Mouse (Mus musculus) CH12.LX (cell line): Measurements from ENCODE around the gene Mmp15. TPM values are rescaled to one million over a fixed set of nuclear protein-coding genes. Genes with fewer than 3 reads are reported as not detected.

Experiments
- DNase-seq: peaks from one replicate; pipeline ENCODE4 v3.0.0-alpha.2; 2013; ENCODE audit errors: extremely low read depth
- H3K27ac ChIP-seq: 2 replicates; pipeline ENCODE4 v1.5.1; 2012; ENCODE audit warnings: low read depth, mild to moderate bottlenecking, control low read depth, moderate library complexity; ENCODE audit not compliant: insufficient read depth
- H3K27me3 ChIP-seq: replicated peaks from 2 replicates; pipeline ENCODE3; 2012; ENCODE audit warnings: inconsistent platforms
- H3K36me3 ChIP-seq, 2 experiments: replicated peaks in 1 of 2; 2 replicates each; pipeline versions ENCODE3 to v1.6.1; 2012; ENCODE audit warnings: inconsistent platforms in 1 of 2, low read length in 1 of 2, mild to moderate bottlenecking in 1 of 2, mixed read lengths in 1 of 2, moderate library complexity in 1 of 2; ENCODE audit not compliant: control insufficient read depth in 1 of 2, insufficient read depth in 1 of 2
- H3K4me1 ChIP-seq, 2 experiments: 2 replicates each; pipeline ENCODE4 v1.6.1; 2012; ENCODE audit warnings: inconsistent platforms in 1 of 2, moderate library complexity in 1 of 2; ENCODE audit not compliant: insufficient read depth in 2 of 2, control insufficient read depth in 1 of 2
- H3K4me2 ChIP-seq: 2 replicates; pipeline ENCODE4 v1.6.1; 2012; ENCODE audit warnings: low read depth, mild to moderate bottlenecking, control low read depth; ENCODE audit not compliant: poor library complexity, insufficient read depth, severe bottlenecking
- H3K4me3 ChIP-seq, 3 experiments: fragments of 150-350 bp in 1 of 3; sonication (generic) in 1 of 3; replicated peaks in 1 of 3; 2 replicates each; pipeline versions ENCODE3 to v1.5.1; 2011 to 2012; ENCODE audit warnings: low read depth in 2 of 3, low read length in 2 of 3, mild to moderate bottlenecking in 2 of 3, moderate library complexity in 2 of 3, control low read depth in 1 of 3, improper control_type of control experiment in 1 of 3, inconsistent platforms in 1 of 3, mixed read lengths in 1 of 3; ENCODE audit not compliant: poor library complexity in 1 of 3
- H3K79me2 ChIP-seq: replicated peaks from 2 replicates; pipeline ENCODE4 v1.6.1; 2012; ENCODE audit warnings: mild to moderate bottlenecking, moderate library complexity; ENCODE audit not compliant: control insufficient read depth, poor library complexity, insufficient read depth, severe bottlenecking; ENCODE audit errors: extremely low read depth
- H3K9ac ChIP-seq: 2 replicates; pipeline ENCODE4 v1.6.1; 2012; ENCODE audit warnings: low read depth, mild to moderate bottlenecking, control low read depth, moderate library complexity; ENCODE audit not compliant: insufficient read depth
- H3K9me3 ChIP-seq: replicated peaks from 2 replicates; pipeline ENCODE3; 2012; ENCODE audit warnings: low read length, inconsistent platforms, mixed read lengths
- ETS1 ChIP-seq: conservative IDR thresholded peaks from 2 replicates; pipeline ENCODE4 v1.6.1; 2012; ENCODE audit warnings: low read depth, mild to moderate bottlenecking, inconsistent platforms, low read length, improper control_type of control experiment, moderate library complexity
- GABPA ChIP-seq: IDR thresholded peaks from 2 replicates; pipeline ENCODE4 v1.6.1; 2012; ENCODE audit warnings: low read depth, low read length, improper control_type of control experiment, inconsistent platforms; ENCODE audit not compliant: insufficient replicate concordance
- JUN ChIP-seq: IDR thresholded peaks from 2 replicates; pipeline ENCODE4 v1.6.1; 2011; ENCODE audit warnings: low read depth, mild to moderate bottlenecking, low read length, improper control_type of control experiment, moderate library complexity; ENCODE audit not compliant: insufficient read depth
- MAZ ChIP-seq: IDR thresholded peaks from 2 replicates; pipeline ENCODE4 v1.6.1; 2012; ENCODE audit warnings: low read depth, mild to moderate bottlenecking, inconsistent platforms, low read length, improper control_type of control experiment, moderate library complexity
- MEF2A ChIP-seq: IDR thresholded peaks from 2 replicates; pipeline ENCODE4 v1.6.1; 2014; ENCODE audit warnings: low read depth, mild to moderate bottlenecking, inconsistent platforms, low read length, improper control_type of control experiment, borderline replicate concordance
- MYC ChIP-seq: IDR thresholded peaks from 2 replicates; pipeline ENCODE4 v1.6.1; 2011; ENCODE audit warnings: low read depth, mild to moderate bottlenecking, improper control_type of control experiment, low read length
- NRF1 ChIP-seq: IDR thresholded peaks from 2 replicates; pipeline ENCODE4 v1.6.1; 2014; ENCODE audit warnings: low read depth, mild to moderate bottlenecking, inconsistent platforms, low read length, improper control_type of control experiment, moderate library complexity
- POLR2A ChIP-seq: IDR thresholded peaks from 2 replicates; pipeline ENCODE4 v1.6.1; 2011; ENCODE audit warnings: low read depth, mild to moderate bottlenecking, improper control_type of control experiment, low read length
- RAD21 ChIP-seq: IDR thresholded peaks from 2 replicates; pipeline ENCODE4 v1.6.1; 2011; ENCODE audit warnings: low read depth, mild to moderate bottlenecking, low read length, improper control_type of control experiment, moderate library complexity
- SIN3A ChIP-seq: IDR thresholded peaks from 2 replicates; pipeline ENCODE4 v1.6.1; 2012; ENCODE audit warnings: low read length, improper control_type of control experiment, inconsistent platforms
- TBP ChIP-seq: conservative IDR thresholded peaks from 2 replicates; pipeline ENCODE4 v1.6.1; 2011; ENCODE audit warnings: low read depth, low read length, improper control_type of control experiment
- UBTF ChIP-seq: IDR thresholded peaks from 2 replicates; pipeline ENCODE4 v1.6.1; 2012; ENCODE audit warnings: low read depth, mild to moderate bottlenecking, inconsistent platforms, low read length, improper control_type of control experiment, moderate library complexity
- USF2 ChIP-seq: conservative IDR thresholded peaks from 2 replicates; pipeline ENCODE4 v1.6.1; 2011; ENCODE audit warnings: low read depth, low read length, improper control_type of control experiment
- ZKSCAN1 ChIP-seq: IDR thresholded peaks from 2 replicates; pipeline ENCODE4 v1.6.1; 2012; ENCODE audit warnings: low read depth, inconsistent platforms, low read length, improper control_type of control experiment, borderline replicate concordance
- dilution Hi-C: fragments of 300-500 bp; cut with MboI; formaldehyde crosslinking; loops from 2 replicates; pipeline ENCODE4 v1.14.3; 2020; ENCODE audit warnings: low sequenced_read_pairs; ENCODE audit not compliant: extremely low pct_unique_long_range_greater_than_20kb, extremely low pct_ligation_motif_present
- in situ Hi-C: fragments of 300-500 bp; cut with MboI; formaldehyde crosslinking; loops from 3 replicates; pipeline ENCODE4 v1.14.3; 2019; ENCODE audit warnings: low sequenced_read_pairs, low pct_ligation_motif_present, low pct_unique_long_range_greater_than_20kb, mixed read lengths
- polyA plus RNA-seq: library from polyadenylated mRNA; unstranded; fragments of >175 nt; gene quantifications from 2 replicates; pipeline ENCODE4 v1.2.1, GENCODE M21; 2012; ENCODE audit warnings: low read depth; ENCODE audit not compliant: insufficient read length
- total RNA-seq, 2 experiments: library from RNA; depleted of rRNA; stranded (reverse); fragments of 300-350 nt in 1 of 2; fragments of >200 nt in 1 of 2; gene quantifications; 2 replicates each; pipeline ENCODE4 v1.2.3; 2012 to 2014

The Mmp15 gene
- total and polyA plus RNA-seq, 3 experiments: 0.04 to 0.44 TPM; not detected in 1

GRCm38 (mm10) chr8:95384501-95384900, 32.4 kb downstream of the Mmp15 start:
- no peak overlapping the region for H3K9ac ChIP-seq
- H3K9me3 ChIP-seq: no peaks in the 10 kb centered on the region
- H3K27ac ChIP-seq: no peak overlapping the region
- H3K4me2 ChIP-seq: no peak overlapping the region
- DNase-seq: no peak
- peaks cover 0 to 27% of the 10 kb centered on the region in 2 experiments; a peak in 3 of 4 replicates for H3K4me1 ChIP-seq
- H3K4me3 ChIP-seq: no peak overlapping the region
- H3K79me2 ChIP-seq: no peaks in the 10 kb centered on the region
- dilution Hi-C loops: no loop called here
- TF ChIP-seq USF2: no peak
- TF ChIP-seq MAZ: no peak
- TF ChIP-seq JUN: no peak
- no peak for TF ChIP-seq UBTF
- no peak for TF ChIP-seq TBP
- no peak for TF ChIP-seq NRF1
- TF ChIP-seq GABPA: no peak
- TF ChIP-seq ETS1: no peak
- TF ChIP-seq, all 38 proteins: peak for 0
- in situ Hi-C loops: no loop called here
- Histone ChIP-seq H3K36me3 (no peaks in the 10 kb centered on the region), H3K27me3 (no peaks in the 10 kb centered on the region)

- TF ChIP-seq POLR2A: no peak
- no peak for TF ChIP-seq RAD21
- TF ChIP-seq ZKSCAN1: no peak
- TF ChIP-seq ETS1: no peak
- TF ChIP-seq GABPA: no peak
- no peak for TF ChIP-seq MEF2A
- no peak for TF ChIP-seq SIN3A
- TF ChIP-seq MYC: no peak
- in situ Hi-C loops: no loop called here
Measured at GRCm38 (mm10) chr8:95386037-95386436, 34.0 kb downstream of the Mmp15 start.

More at GRCm38 (mm10) chr8:95386037-95386436, 34.0 kb downstream of the Mmp15 start:
- Histone ChIP-seq H3K4me3 (no peak overlapping the region), H3K4me2 (no peak overlapping the region), H3K79me2 (no peaks in the 10 kb centered on the region), H3K9ac (no peak overlapping the region), H3K27me3 (no peaks in the 10 kb centered on the region), H3K27ac (no peak overlapping the region), H3K36me3 (no peaks in the 10 kb centered on the region), H3K9me3 (no peaks in the 10 kb centered on the region), H3K4me1 (peaks cover 3 to 32% of the 10 kb centered on the region in 2 experiments; a peak in 3 of 4 replicates)
- dilution Hi-C loops: no loop called here
- no peak for DNase-seq
